Mouse (Mus musculus) frontal cortex, postnatal 25 days (tissue): ENCODE results near the gene Macrod1.

ENCODE experiments used
- DNase-seq, 2 experiments: peaks; one replicate each; pipeline ENCODE4 v3.0.0; 2022; ENCODE audit warnings: low spot score in 2 of 2

Macrod1 gene

GRCm38 (mm10) chr19:7083035-7083794 is 26.6 kb downstream of the Macrod1 start:
- DNase-seq, result peak in 1 of 2 experiments; percentile 39

- no peak for DNase-seq
Measured at GRCm38 (mm10) chr19:7084734-7085133, 28.1 kb downstream of the Macrod1 start.

- DNase-seq, result no peak
Measured at GRCm38 (mm10) chr19:7088558-7088957, 31.9 kb downstream of the Macrod1 start.

GRCm38 (mm10) chr19:7089050-7089449 is 32.4 kb downstream of the Macrod1 start:
- no peak for DNase-seq

- no peak for DNase-seq
Measured at GRCm38 (mm10) chr19:7089842-7090251, 33.2 kb downstream of the Macrod1 start.

- DNase-seq, result peak in 1 of 2 experiments; percentile 49
Measured at GRCm38 (mm10) chr19:7090369-7091064, 33.9 kb downstream of the Macrod1 start.

- no peak for DNase-seq
Measured at GRCm38 (mm10) chr19:7091448-7092050, 34.9 kb downstream of the Macrod1 start.

GRCm38 (mm10) chr19:7092756-7093155 is 36.1 kb downstream of the Macrod1 start:
- no peak for DNase-seq

- no peak for DNase-seq
Measured at GRCm38 (mm10) chr19:7099620-7100155, 43.1 kb downstream of the Macrod1 start.

GRCm38 (mm10) chr19:7102039-7102438 is 45.4 kb downstream of the Macrod1 start:
- no peak for DNase-seq

- no peak for DNase-seq
Measured at GRCm38 (mm10) chr19:7103349-7103992, 46.9 kb downstream of the Macrod1 start.

GRCm38 (mm10) chr19:7103993-7104401 is 47.4 kb downstream of the Macrod1 start:
- no peak for DNase-seq

- no peak for DNase-seq
Measured at GRCm38 (mm10) chr19:7105544-7105943, 48.9 kb downstream of the Macrod1 start, which contains the start of gene Flrt1. Flrt1 (minus strand) TSS chr19:7105729.

- DNase-seq, result no peak
Measured at GRCm38 (mm10) chr19:7106566-7106965, 50.0 kb downstream of the Macrod1 start.

- no peak for DNase-seq
Measured at GRCm38 (mm10) chr19:7107174-7107573, 50.6 kb downstream of the Macrod1 start.

- no peak for DNase-seq
Measured at GRCm38 (mm10) chr19:7108114-7108905, 51.7 kb downstream of the Macrod1 start.

GRCm38 (mm10) chr19:7110097-7110496 is 53.5 kb downstream of the Macrod1 start:
- DNase-seq, result no peak

- no peak for DNase-seq
Measured at GRCm38 (mm10) chr19:7110875-7111274, 54.3 kb downstream of the Macrod1 start.

- DNase-seq, result no peak
Measured at GRCm38 (mm10) chr19:7111309-7111708, 54.7 kb downstream of the Macrod1 start.

- DNase-seq, result no peak
Measured at GRCm38 (mm10) chr19:7111710-7112109, 55.1 kb downstream of the Macrod1 start.

GRCm38 (mm10) chr19:7112628-7113027 is 56.0 kb downstream of the Macrod1 start:
- DNase-seq, result no peak
